Mouse (Mus musculus) frontal cortex, adult (tissue): ENCODE results near the gene Hoxa6.

ENCODE experiments used
- ATAC-seq: cut with Nextera tagmentation; 2 replicates; pipeline ENCODE4 v1.9.2; 2017; ENCODE audit warnings: mild to moderate bottlenecking, moderate library complexity, mixed read lengths; ENCODE audit not compliant: low TSS enrichment

The Hoxa6 gene

DNA sequence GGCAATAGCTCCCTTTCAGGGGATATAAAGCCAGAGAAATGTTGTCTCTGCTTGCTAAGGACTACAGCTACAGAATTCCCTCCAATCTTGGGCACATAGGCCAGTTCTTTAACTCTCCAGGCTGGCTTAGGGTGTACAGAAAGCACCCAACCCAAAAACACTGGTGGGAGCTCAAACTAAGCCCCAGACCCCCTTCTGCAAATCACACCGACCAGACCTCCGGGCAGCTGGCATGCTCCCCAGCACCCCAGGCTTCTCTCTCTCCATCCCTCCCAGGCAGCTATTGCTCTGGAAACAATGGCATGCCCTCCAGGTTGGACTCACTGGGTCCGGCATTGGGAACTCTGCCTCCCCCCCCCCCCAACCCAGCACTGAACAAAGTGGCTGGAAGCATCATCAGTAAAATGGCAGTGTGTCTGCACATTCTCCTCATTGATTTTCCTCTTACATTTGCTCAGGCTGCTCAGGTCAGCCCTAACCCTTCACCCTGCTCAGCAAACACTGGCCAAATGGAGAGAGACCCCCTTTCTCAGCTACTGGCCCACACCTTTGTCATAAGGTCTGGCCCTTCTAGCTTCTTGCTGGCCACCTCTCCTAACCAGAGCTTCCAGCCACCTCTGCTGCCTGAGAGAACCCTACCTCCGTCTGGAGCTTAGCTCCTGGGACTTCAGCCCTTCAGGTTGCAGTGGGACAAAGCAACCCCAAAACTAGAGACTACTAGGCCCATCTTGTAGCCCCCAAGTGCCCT is 29.4 kb downstream of the Hoxa6 start:
- no peak for ATAC-seq

GRCm38 (mm10) chr6:52177806-52178205 is 30.7 kb downstream of the Hoxa6 start:
- no peak for ATAC-seq

DNA sequence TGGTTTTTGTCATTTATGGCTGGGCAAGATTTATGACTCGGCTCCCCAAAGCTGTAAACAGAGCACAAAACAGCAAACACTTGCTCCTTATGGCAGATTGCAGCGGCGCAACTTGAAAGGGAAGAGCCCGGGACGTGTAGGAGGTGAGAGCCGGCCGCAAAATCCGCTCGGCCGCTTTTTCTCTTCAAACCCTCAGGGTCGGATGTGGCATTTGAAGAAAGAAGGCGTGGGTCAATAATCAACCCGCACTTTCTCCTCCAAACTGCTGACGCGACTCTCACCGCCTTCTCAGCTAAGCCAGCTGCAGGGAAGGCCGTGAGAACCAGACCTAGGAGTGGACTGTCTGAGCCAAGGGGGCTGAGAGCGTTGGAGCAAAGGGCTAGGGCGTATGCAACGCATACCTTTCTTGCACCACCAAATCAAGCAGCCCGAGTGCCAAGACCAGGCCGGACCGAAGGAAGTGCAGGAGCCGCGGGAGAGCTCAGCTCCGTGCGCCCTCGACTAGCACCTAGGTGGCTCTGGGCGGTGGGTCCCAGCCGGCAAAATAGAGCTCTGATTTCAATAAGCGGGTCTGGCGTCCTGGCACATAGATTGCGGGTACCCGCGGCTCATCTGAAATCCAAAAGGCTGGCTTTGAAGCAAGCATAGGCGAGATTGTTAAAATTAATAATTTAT is 31.3 kb downstream of the Hoxa6 start, which contains the start of gene 5730596B20Rik:
TSS of gene 5730596B20Rik (plus strand) at position 438 of the 675 bp plus-strand sequence.
- ATAC-seq: no peak

GRCm38 (mm10) chr6:52176391-52176790 is 32.1 kb downstream of the Hoxa6 start:
- no peak for ATAC-seq

- ATAC-seq: no peak
Observed at GRCm38 (mm10) chr6:52175864-52176263, 32.7 kb downstream of the Hoxa6 start.

GRCm38 (mm10) chr6:52174968-52175751 is 33.4 kb downstream of the Hoxa6 start:
- no peak for ATAC-seq

DNA sequence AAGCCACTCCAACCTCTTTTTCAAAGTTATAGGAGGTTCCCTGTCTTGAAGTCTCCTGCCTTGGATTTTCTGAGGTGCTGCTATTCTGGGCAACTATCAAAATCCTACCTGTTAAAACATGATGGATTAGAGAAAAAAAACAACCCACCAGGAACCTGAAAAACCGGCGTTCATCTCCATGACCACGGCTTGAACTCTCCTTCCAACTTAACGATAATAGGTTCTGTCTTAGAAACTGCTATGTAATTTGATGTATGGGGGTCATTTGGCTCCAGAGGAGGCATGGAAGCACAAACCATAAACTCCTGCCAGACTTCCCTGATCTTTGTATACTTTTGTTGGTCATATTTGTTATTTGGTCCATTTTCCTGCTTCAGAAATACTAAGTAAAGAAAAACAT is 34.9 kb downstream of the Hoxa6 start:
- ATAC-seq: no peak

DNA sequence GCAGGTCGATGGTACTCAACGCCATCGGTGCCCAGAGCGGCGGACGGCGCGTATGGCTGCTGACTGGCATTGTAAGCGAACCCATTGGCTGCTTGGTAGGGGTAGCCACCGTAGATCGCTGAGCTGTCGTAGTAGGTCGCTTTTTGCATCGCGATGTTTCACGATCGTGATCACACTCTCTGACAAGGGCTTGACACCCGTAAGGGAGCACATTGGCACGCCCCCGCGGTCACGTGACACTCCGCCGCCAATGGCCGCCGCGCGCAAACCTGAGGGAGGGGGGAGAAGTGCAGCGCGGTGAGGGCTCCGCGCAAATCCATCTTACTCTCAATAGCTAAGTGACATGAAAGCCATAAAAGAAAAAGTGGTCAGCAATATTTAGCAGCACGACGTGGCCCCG is 36.0 kb downstream of the Hoxa6 start:
- no peak for ATAC-seq

DNA sequence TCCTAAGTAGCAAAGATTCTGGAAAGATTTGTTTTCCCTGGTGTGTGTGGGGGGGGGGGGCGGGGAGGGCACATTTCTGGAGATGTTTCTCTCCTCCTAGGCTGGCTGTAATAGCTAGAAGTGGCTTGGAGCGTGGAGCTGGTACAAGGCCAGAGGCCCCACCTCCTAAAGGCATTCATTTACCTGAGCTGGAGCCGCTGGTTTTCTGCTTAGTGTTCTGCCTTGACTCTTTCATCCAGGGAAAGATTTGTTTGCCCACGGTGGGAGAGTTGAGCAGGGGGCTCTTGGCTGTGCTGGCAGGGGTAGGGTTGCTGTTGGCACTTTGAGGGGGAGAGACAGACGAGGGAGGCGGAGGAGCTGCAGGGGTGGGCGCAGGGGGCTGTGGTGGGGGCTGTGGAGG is 36.6 kb downstream of the Hoxa6 start:
- ATAC-seq: no peak

DNA sequence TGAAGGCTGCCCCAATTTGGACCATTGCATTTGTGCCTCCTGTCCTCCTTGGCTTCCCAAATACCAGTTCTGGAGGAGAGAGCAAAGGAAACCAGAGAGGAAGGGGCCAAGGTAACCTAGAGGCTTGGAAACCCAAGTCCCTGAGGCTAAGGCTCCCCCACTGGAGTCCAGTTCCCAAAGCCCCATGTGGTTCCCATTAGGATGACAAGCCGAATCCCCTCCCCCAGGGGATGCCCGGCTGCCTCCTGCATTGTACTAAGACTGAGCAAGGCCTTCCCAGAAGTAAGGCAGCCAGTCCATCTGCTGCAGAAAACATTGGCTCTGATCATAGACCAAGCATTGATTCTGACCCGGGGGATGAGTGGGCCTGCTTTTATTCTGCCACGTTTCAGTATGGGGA is 37.2 kb downstream of the Hoxa6 start:
- ATAC-seq: no peak

DNA sequence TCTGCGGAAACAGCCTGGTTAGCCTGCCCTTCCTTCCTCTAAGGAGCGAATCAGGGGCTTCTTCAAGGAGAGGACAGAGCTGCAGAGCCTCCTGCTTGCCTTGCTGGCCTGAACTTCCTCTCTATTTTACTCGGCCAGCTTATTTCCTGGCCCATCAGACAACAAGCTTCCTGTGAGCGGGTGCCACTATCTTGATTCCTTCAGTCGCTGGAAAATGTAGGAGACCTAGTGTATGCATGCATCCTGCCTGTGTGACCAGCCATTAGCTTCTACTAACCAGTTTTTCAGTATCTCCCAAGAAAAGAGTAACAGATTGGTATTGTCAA is 37.7 kb downstream of the Hoxa6 start:
- no peak for ATAC-seq

- no peak for ATAC-seq
Observed at GRCm38 (mm10) chr6:52170166-52170897, 38.2 kb downstream of the Hoxa6 start.

DNA sequence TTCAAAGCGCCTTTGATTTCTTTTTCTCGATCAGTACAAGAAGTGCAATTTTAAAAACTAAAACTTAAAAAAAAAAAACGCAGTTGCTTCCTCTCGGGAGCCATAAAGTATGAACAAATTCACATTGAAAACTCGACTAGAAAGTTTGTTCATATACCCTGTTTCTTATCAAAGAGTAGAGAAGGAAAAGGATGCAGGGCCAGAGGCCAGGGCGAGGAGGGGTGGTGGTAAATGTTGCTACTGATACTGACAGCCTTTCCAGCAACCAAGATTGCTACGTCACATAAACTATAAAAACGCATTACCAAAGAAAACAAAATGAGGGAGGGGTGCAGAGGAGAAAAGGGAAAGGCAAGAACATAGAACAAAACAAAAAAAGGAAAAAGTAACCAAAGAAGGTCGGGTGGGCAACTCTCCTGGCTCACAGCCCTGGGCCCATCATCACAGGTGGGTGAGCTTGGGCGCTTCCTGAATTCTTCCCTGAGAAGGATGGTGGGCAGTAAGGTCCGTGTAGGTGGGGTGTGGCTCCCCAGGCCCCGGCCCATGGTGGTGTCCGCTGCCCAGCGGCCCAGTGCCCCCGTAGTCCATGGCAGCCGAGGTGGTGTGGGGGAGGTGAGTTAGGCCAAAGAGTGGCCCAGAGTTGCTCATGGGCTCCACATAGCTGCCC is 38.9 kb downstream of the Hoxa6 start:
- no peak for ATAC-seq

DNA sequence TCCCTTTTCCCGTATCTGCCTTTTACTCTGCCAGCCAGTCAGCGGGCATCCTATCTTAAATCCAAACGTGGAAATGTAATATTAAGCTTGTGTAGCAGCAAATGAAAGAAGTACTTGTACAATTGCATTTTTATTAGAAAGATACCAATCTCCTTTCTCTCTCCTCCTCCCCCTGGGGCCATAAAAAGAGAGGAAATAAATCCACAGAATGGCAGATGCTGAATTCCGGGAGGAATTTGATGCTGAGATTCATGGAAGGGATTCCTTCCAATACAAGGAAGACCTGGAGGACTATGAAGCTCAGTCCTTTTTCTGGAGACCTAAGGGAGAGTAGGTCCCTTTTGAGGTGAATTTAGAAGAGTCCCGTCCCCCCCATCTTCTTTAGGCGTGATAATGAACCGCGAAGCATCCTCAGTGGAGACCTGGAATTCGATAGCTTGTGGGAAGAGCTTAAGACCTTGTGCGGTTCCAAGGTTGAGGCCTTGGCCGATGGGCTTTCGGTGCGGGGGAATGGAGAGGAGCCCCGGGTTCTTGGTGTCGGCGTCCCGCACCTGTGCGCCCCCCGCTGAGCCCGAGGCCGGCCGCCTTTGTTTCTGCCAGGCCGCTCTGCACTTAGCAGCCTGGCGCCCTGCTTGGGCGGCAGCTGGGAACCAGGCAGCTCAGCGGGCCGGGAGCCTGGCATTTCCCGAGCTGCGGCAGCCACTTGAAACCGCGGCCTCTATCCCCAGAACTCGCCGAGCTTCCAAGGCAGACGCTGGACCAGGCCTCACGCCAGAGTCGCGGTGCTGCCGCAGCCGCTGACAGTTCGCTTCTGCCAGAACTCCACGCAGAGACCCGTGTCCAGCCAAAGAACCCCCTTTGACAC is 40.1 kb downstream of the Hoxa6 start:
- ATAC-seq: no peak

DNA sequence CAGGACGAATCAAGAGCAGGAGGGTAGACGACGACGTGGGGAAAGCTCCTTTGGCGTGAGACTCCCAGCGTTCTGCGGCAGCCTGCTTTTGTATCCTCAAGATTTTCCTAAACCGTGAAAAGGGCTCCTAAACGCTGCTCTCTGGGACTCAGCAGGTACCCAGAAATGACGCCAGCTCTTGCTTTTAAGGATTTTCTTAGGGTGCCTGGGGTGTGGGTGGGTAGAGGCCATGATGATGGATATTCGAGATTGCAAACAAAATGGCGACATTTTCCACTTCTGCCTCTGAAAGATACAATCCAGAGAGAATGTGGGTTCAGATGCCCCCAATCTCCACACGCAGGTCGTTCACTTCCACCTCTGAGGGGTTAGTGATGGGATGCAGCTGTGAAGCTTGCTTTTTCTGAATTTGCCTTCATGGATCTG is 40.8 kb downstream of the Hoxa6 start:
- no peak for ATAC-seq

DNA sequence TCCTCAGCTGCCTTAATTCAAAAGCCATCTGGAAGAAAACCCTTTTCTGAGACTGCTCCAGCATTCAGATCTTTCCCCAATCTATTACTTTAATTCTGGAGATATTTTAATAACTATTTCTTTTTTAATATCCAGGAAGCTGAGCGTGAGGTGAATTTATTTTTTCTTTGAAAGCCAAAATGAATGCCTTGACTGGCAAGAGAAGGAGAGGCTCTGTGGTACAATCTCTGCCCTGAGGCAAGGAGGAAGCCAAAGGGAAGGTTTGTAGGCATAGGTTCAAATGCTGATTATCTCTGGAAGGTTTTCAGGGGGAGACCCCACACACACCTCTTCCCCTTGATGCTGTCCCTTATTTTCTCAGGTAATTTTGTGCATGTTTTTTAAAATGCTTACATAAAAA is 41.3 kb downstream of the Hoxa6 start:
- no peak for ATAC-seq

GRCm38 (mm10) chr6:52166431-52167077 is 42.0 kb downstream of the Hoxa6 start:
- no peak for ATAC-seq

GRCm38 (mm10) chr6:52165441-52166370 is 42.8 kb downstream of the Hoxa6 start:
- ATAC-seq: no peak
